Mouse (Mus musculus): ENCODE data around the gene Rsph10b.
A peak's percentile ranks its signal among the peaks of the same experiment; 100 is the strongest.
"Not testable (repeated sequence)": the region's sequence is repeated elsewhere in the genome, so short reads cannot be mapped to it uniquely, and the experiment has no call there.

Rsph10b gene

DNA sequence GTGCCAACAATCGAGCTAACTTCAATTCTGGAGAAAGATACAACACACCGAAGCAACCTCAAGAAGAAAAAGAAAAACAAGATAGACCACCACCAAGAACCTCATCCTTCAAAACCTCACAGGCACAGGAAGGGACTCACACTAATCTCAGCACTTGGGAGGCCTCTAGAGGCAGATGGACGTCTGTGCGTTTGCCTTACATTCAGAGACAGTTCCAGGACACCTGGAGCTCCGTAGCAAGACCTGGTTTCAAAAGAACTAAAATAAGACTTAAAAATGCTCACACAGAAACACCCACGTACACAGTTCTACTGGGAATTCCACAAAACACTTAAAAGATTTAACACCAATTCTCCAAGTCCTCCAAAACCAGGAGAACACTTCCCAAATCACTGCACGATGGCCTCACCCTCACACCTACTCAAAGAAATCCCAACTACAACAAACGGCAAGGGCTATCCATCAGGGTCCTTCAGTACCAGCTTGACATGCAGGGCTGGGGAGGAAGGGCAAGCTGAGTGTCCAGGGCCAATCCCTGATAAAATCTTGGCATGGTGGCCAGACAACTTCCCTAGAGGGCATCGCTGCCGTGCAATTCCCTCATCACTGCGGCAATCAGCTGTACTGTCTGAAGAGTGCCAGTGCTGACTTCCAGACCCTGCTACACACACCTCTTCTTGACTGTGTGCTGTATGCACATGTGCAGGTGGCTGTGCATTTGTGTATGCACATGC, 62.0 kb downstream of the Rsph10b start:
- peak; percentile 10 for DNase-seq

- DNase-seq, result no peak
Observed at GRCm38 (mm10) chr5:143999409-143999808, 66.6 kb downstream of the Rsph10b start.

DNA sequence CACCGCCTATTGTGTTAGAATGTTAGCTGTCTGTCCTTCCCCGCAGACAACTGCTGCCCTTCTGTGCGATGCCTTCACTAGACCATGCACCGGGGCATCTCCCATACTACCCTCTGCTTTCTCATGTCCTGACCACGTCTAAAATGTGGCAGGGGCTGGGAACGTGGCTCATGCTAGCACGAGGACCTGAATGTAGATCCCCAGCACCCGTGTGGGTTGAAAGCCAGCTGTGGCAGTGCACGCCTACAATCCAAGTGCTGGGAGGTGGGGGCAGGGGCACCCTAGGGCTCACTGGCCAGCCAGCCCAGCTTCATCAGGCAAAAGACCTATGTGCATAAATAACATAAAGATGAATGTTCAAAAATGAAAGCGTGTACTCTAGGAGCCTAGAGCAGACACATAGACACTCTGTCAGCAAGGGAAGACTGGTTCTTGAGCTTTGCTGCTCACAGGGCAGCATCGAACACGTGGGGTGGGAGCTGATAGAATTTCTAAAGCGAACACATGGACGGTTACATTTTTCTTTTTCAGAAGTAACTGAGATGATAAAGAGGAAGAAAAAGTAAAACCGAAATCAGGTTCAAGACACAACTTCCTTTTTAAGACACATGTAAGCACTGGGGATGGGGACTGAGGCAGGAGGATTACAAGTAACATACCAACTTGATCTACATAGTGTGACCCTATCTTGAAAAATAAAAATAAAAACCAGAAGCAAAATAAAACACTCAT, 69.8 kb downstream of the Rsph10b start:
- DNase-seq, result no peak

DNA sequence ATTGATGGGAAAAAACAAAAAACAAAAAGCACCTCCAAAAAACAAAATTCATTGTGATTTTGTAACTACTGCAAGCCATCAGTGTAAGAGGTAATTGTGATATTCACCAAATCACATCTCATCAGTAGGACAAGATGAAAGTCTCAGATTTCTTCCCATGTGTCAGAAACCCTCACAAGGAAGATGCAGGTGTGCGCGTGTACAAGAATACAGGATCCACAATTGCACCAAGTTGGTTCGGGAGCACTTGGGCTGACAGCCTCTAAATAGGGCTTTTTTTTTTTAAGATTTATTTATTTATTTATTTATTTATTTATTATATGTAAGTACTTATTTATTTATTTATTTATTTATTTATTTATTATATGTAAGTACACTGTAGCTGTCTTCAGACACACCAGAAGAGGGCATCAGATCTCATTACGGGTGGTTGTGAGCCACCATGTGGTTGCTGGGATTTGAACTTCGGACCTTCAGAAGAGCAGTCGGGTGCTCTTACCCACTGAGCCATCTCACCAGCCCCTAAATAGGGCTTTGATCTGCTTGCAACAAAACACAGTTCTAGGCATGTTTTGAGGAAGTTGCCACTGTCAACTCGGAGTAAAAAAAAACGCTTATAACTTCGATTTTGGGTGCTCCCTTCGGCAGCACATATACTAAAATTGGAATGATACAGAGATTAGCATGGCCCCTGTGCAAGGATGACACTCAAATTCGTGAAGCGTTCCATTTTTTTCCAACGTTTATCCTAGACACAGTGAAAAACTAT, 80.7 kb downstream of the Rsph10b start:
- not testable (repeated sequence) for DNase-seq

DNA sequence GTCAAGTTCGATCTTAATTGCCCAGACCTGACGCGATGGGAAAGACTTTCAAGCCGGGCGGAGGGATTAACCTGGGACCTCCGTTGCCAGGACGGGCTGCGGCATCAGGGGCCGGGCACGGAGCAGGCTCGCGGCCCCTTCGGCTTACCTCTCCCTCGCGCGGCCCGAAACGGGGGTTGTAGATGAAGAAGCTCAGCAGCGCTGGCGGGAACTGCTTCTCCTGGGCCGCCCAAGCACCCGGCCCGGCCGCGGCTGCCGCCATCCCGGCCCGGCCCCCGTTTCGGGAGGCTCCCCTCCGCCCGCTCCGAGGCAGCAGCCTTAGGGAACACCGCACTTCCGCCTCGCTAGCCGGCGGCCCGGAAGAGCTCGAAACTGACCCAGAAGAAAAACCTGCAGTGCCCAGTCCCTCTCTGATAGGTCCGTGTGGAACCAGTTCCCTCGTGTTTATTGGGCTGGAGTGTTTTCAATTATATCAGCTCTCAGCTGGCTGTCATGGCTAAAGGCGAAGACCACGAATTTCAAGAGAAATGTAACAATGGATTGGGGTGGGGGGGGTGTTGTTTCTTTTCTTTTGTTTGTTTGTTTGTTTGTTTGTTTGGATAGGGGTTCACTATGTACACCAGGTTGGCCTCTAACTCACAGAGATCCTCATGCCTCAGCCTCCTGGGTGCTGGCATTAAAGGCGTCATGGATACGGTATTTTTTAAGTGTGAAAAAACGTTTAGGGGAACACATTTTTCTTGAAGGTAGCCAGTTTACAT, 81.9 kb downstream of the Rsph10b start, which contains the start of gene Ccz1:
Ccz1 (minus strand) TSS at position 327 of the 761 bp plus-strand sequence.
- peak; percentile 77 for DNase-seq

DNA sequence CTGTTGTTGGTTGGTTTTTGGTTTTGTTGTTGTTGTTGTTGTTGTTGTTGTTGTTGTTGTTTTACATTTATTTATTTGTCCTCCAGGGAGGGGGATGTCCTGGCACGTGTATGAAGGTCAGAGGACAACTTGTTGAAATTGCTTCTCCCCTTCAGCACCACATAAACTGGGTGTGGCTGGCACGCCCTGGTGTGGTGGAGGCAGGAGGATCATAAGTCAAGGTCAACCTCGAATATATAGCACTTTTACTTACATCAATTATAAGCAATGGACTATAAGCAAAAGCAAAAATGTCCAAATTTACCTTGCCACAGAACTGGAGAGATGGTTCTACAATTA, 82.4 kb downstream of the Rsph10b start:
- no peak for DNase-seq

GRCm38 (mm10) chr5:144015845-144016244, 83.0 kb downstream of the Rsph10b start:
- no peak for DNase-seq

GRCm38 (mm10) chr5:144026620-144027263, 93.9 kb downstream of the Rsph10b start, which contains the start of gene Ocm:
Gene Ocm, minus strand, starts transcription at chr5:144026670.
- DNase-seq, result no peak

DNA sequence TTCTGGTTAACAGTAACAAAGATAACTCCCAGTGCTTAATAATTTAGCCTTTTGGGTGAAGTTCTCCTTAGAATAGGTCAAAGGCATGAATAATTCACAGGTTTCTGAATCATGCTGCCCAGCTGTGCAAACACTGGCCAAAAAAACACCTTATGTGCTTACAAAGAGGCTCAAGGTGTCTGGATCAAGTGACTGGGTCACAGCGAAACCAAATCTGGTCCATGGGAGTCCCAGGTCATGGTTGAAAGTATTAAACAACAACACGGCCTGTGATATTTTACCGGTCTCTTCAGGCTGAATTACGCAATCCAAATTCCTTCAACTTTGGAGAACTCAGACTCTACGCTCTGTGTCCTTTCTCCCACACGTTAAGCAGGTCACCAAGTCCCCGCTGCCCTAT, 99.7 kb downstream of the Rsph10b start:
- no peak for DNase-seq

- DNase-seq, result no peak
Observed at GRCm38 (mm10) chr5:144034567-144034966, 101.7 kb downstream of the Rsph10b start.

All from lung, postnatal 14 days (tissue).